Mouse (Mus musculus) large intestine, adult 2 months (tissue): ENCODE measurements at regions not wholly inside any gene's neighbourhood (a gene's known extent, or its start where the extent isn't known, plus 50 kb on each side); places are given as distances from the start of the nearest gene placed in this dataset.

Source experiments
- DNase-seq: peaks from one replicate; pipeline ENCODE4 v3.0.0-alpha.2; 2012; ENCODE audit warnings: low read depth, low spot score
- WGBS: fragments of 180-500 bp; shearing (Covaris S2); methylation state at CpG from one replicate; pipeline ENCODE4 v1.1.7; 2018; 5-methylcytosine and 5-hydroxymethylcytosine counted together

GRCm38 (mm10) chr3:155459701-155460481 lies 366.7 kb downstream of the Lrriq3 start:
- DNase-seq, result no peak
- WGBS, result 94% methylated on average over 16 of the region's 16 CpGs

GRCm38 (mm10) chr3:155462095-155462494 lies 368.9 kb downstream of the Lrriq3 start:
- no peak for DNase-seq
- 77% methylated on average over 4 of the region's 4 CpGs for WGBS

- WGBS, result 86% methylated on average over 2 of the region's 2 CpGs
- DNase-seq, result no peak
These were observed 377.5 kb downstream of the Lrriq3 start for GRCm38 (mm10) chr3:155470742-155471141.

- WGBS, result 87% methylated on average over 2 of the region's 2 CpGs
- DNase-seq, result no peak
These were observed 392.3 kb downstream of the Lrriq3 start for GRCm38 (mm10) chr3:155485487-155485886.

- DNase-seq, result peak; percentile 6
- whole genome bisulfite sequencing, result 24% methylated on average over 8 of the region's 8 CpGs
These were observed 394.8 kb downstream of the Lrriq3 start for GRCm38 (mm10) chr3:155487877-155488537.

- DNase-seq, result no peak
- WGBS, result 64% methylated on average over 1 of the region's 1 CpGs
These were observed 397.4 kb downstream of the Lrriq3 start for GRCm38 (mm10) chr3:155490670-155491069.

GRCm38 (mm10) chr3:155510161-155510857 lies 417.1 kb downstream of the Lrriq3 start:
- no peak for DNase-seq
- WGBS, result 88% methylated on average over 1 of the region's 1 CpGs

GRCm38 (mm10) chr3:155513885-155514284 lies 420.7 kb downstream of the Lrriq3 start:
- WGBS, result 67% methylated on average over 2 of the region's 2 CpGs
- no peak for DNase-seq

GRCm38 (mm10) chr3:155529312-155529711 lies 436.1 kb downstream of the Lrriq3 start:
- 64% methylated on average over 3 of the region's 3 CpGs for WGBS
- DNase-seq, result no peak

- DNase-seq, result no peak
These were observed 437.6 kb downstream of the Lrriq3 start for GRCm38 (mm10) chr3:155530811-155531210.

GRCm38 (mm10) chr3:155532075-155532474 lies 438.8 kb downstream of the Lrriq3 start:
- WGBS, result 82% methylated on average over 4 of the region's 4 CpGs
- DNase-seq, result no peak

- 79% methylated on average over 6 of the region's 6 CpGs for WGBS
- DNase-seq, result no peak
These were observed 455.0 kb downstream of the Lrriq3 start for GRCm38 (mm10) chr3:155548204-155548603.

GRCm38 (mm10) chr3:155577111-155577510 lies 483.9 kb downstream of the Lrriq3 start:
- no peak for DNase-seq
- 38% methylated on average over 2 of the region's 2 CpGs for WGBS

GRCm38 (mm10) chr3:155604001-155604400 lies 510.8 kb downstream of the Lrriq3 start:
- 32% methylated on average over 1 of the region's 1 CpGs for WGBS
- DNase-seq, result no peak
